In genomic region chr3:116019136-116019535, GRCm38 (mm10) we compare ENCODE assay signal across 16 mouse cellular contexts.
"Had no signal": no experiment of that assay in that cellular context is flagged by ENCODE, and none has a peak within 500 bp of the region (broad histone marks: within the 10 kb centered on the region; RNA-seq: fewer than 3 reads in every experiment).

No protein-coding gene starts in this region.

- DNase-seq: gastrocnemius, adult 2 months; gastrocnemius, postnatal 10 days; gastrocnemius, postnatal 25 days; heart, adult 2 months; heart, postnatal 10 days; heart, postnatal 4 days; kidney, adult 18-20 months; kidney, postnatal 25 days; kidney, postnatal 4 days; layer of hippocampus, postnatal 36 days; lung, adult 18-20 months had no signal

- ATAC-seq: hindbrain, embryonic 16.5 days; inflammation-experienced regulatory T-cells, adult 6 months; intestine, embryonic 15.5 days; intestine, postnatal 0 days; liver, embryonic 12.5 days had no signal
